Mouse (Mus musculus) limb, embryonic 15.5 days (tissue): Measurements from ENCODE around the gene Oas1f. TPM values are rescaled to one million over a fixed set of nuclear protein-coding genes. Genes with fewer than 3 reads are reported as not detected.
"Not testable (repeated sequence)": the region's sequence is repeated elsewhere in the genome, so short reads cannot be mapped to it uniquely, and the experiment has no call there.

Experiments used
- ATAC-seq: fragments of 200-750 bp; cut with Nextera tagmentation; 2 replicates; pipeline ENCODE4 v1.8.0; 2017; ENCODE audit warnings: low read depth, moderate TSS enrichment; ENCODE audit not compliant: insufficient number of reproducible peaks, low FRiP score, low TSS enrichment
- H3K27ac ChIP-seq: fragments of 300-500 bp; sonication (generic); 2 replicates; pipeline ENCODE4 v1.5.1; 2015; ENCODE audit warnings: moderate library complexity, mild to moderate bottlenecking, inconsistent platforms
- H3K27me3 ChIP-seq: fragments of 300-500 bp; sonication (generic); 2 replicates; pipeline ENCODE4 v1.6.1; 2015; ENCODE audit warnings: inconsistent platforms
- H3K36me3 ChIP-seq: fragments of 300-500 bp; sonication (generic); 2 replicates; pipeline ENCODE4 v1.6.1; 2015; ENCODE audit warnings: inconsistent platforms
- H3K4me1 ChIP-seq: fragments of 300-500 bp; sonication (generic); 2 replicates; pipeline ENCODE4 v1.6.1; 2015; ENCODE audit warnings: inconsistent platforms
- H3K4me2 ChIP-seq: fragments of 300-500 bp; sonication (generic); 2 replicates; pipeline ENCODE4 v1.6.1; 2015; ENCODE audit warnings: mild to moderate bottlenecking, inconsistent platforms
- H3K4me3 ChIP-seq: fragments of 300-500 bp; sonication (generic); 2 replicates; pipeline ENCODE4 v1.5.1; 2015; ENCODE audit warnings: mild to moderate bottlenecking, inconsistent platforms
- H3K9ac ChIP-seq: fragments of 300-500 bp; sonication (generic); 2 replicates; pipeline ENCODE4 v1.6.1; 2015; ENCODE audit warnings: inconsistent platforms
- H3K9me3 ChIP-seq: fragments of 300-500 bp; sonication (generic); 2 replicates; pipeline ENCODE4 v1.6.1; 2016; ENCODE audit warnings: inconsistent platforms
- WGBS: fragments of 180-500 bp; shearing (Covaris S2); methylation state at CpG from one replicate; pipeline ENCODE4 v1.1.7; 2015; 5-methylcytosine and 5-hydroxymethylcytosine counted together
- polyA plus RNA-seq: library from polyadenylated mRNA; unstranded; fragments of >200 nt; fragmentation: Nextera tagmentation; extraction: Ambion mirVana; gene quantifications from 2 replicates; pipeline ENCODE4 v1.2.1, GENCODE M21; 2015

Gene Oas1f
- polyA plus RNA-seq: 0.42 and 1.0 TPM in 2 replicates

GRCm38 (mm10) chr5:120847067-120847466, at the start of gene Oas1f:
Gene Oas1f (plus strand): TSS chr5:120847367.
- no peak within 1 kb of the TSS for H3K4me3 ChIP-seq
- H3K36me3 ChIP-seq: no peaks in the 10 kb centered on the region
- no peak within 1 kb of the TSS for H3K27ac ChIP-seq
- peaks cover 11% of the 10 kb centered on the region for H3K4me1 ChIP-seq
- ATAC-seq: no peak
- no peak within 1 kb of the TSS for H3K9ac ChIP-seq
- no peak within 1 kb of the TSS for H3K4me2 ChIP-seq
- H3K27me3 ChIP-seq: no peaks in the 10 kb centered on the region
- no peaks in the 10 kb centered on the region for H3K9me3 ChIP-seq
- 60% methylated on average over 4 of the region's 4 CpGs for WGBS

- H3K9ac ChIP-seq, H3K9me3 ChIP-seq, H3K4me2 ChIP-seq, H3K27me3 ChIP-seq, H3K4me1 ChIP-seq, H3K4me3 ChIP-seq, ATAC-seq, H3K36me3 ChIP-seq, H3K27ac ChIP-seq: not testable (repeated sequence)
- WGBS: 70% methylated on average over 5 of the region's 5 CpGs
Observed at GRCm38 (mm10) chr5:120798147-120798546, 49.0 kb upstream of the Oas1f start.

DNA sequence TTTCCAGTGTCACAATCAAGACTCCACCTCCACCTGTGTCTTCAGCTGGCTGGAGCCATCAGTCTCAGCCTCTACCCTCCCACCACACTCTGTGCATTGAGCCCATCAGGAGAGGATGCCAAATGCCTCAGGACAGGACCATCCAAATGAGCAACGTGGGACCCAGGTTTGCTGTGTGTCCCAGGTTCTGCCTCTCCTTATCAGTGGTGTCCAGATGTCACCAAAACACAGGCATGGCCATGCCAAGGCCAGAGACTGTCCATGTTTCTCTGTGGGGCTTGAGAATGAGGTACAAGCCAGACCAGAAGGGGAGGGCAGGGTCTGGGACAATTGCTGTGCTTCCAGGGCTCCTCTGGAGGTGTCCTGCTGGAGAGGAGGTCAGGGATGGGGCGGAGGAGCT, 48.2 kb upstream of the Oas1f start:
- not testable (repeated sequence) for ATAC-seq, H3K9me3 ChIP-seq, H3K27ac ChIP-seq, H3K27me3 ChIP-seq, H3K36me3 ChIP-seq, H3K4me1 ChIP-seq, H3K9ac ChIP-seq, H3K4me3 ChIP-seq, H3K4me2 ChIP-seq
- 66% methylated on average over 2 of the region's 2 CpGs for WGBS

- no peak for ATAC-seq
- 72% methylated on average over 2 of the region's 2 CpGs for WGBS
- Histone ChIP-seq H3K4me2 (no peak overlapping the region), H3K9ac (no peak overlapping the region), H3K4me1 (no peaks in the 10 kb centered on the region), H3K27me3 (no peaks in the 10 kb centered on the region), H3K27ac (no peak overlapping the region), H3K36me3 (no peaks in the 10 kb centered on the region), H3K4me3 (no peak overlapping the region), H3K9me3 (no peaks in the 10 kb centered on the region)
Observed at GRCm38 (mm10) chr5:120803596-120803995, 43.6 kb upstream of the Oas1f start.

DNA sequence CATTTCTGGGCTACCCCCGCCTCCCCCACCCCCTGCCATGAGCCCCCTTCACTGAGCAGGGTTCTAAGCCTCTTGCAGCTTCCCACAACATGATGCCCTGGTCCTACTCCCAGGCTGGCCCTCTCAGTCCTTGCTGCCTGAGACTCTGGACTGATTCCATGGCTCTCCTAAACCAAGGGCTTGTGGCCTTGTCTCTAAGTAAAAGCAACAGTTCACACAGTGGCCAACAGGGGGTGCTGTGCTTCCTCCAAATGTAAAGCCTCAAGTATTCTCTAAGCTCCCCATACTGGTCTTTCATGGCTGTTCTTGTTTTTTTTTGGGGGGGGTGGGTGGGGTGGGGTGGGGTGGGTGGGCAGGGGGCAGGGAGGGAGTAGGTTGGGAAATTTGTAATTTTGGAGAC, 40.7 kb upstream of the Oas1f start:
- no peak for ATAC-seq
- Histone ChIP-seq H3K27me3 (no peaks in the 10 kb centered on the region), H3K4me2 (no peak overlapping the region), H3K36me3 (no peaks in the 10 kb centered on the region), H3K9ac (no peak overlapping the region), H3K4me1 (peaks cover 2% of the 10 kb centered on the region; the same call in 1 of the 2 replicates), H3K27ac (no peak overlapping the region), H3K4me3 (no peak overlapping the region), H3K9me3 (no peaks in the 10 kb centered on the region)
- WGBS: 85% methylated on average over 1 of the region's 1 CpGs

GRCm38 (mm10) chr5:120809171-120809570, 38.0 kb upstream of the Oas1f start:
- ATAC-seq: no peak

GRCm38 (mm10) chr5:120811951-120812819, 35.0 kb upstream of the Oas1f start, which contains the start of gene Oas1c:
Gene Oas1c (minus strand): TSS chr5:120812514.
- 6% methylated on average over 18 of the region's 18 CpGs for WGBS
- H3K4me1 ChIP-seq: peaks cover 16% of the 10 kb centered on the region
- H3K27me3 ChIP-seq: no peaks in the 10 kb centered on the region
- no peaks in the 10 kb centered on the region for H3K36me3 ChIP-seq
- peak within 1 kb of the TSS; percentile 37 for H3K4me3 ChIP-seq
- H3K27ac ChIP-seq: peak within 1 kb of the TSS; percentile 83
- no peaks in the 10 kb centered on the region for H3K9me3 ChIP-seq
- peak; percentile 79 for ATAC-seq
- peak within 1 kb of the TSS; percentile 59 for H3K4me2 ChIP-seq
- peak within 1 kb of the TSS; percentile 42; the same call in 1 of the 2 replicates for H3K9ac ChIP-seq

More at GRCm38 (mm10) chr5:120809171-120809570, 38.0 kb upstream of the Oas1f start:
- WGBS: 32% methylated on average over 6 of the region's 6 CpGs
- H3K4me1 ChIP-seq: peaks cover 16% of the 10 kb centered on the region
- no peak overlapping the region for H3K27ac ChIP-seq
- no peak overlapping the region for H3K4me2 ChIP-seq
- no peaks in the 10 kb centered on the region for H3K36me3 ChIP-seq
- H3K9ac ChIP-seq: no peak overlapping the region
- H3K27me3 ChIP-seq: no peaks in the 10 kb centered on the region
- H3K4me3 ChIP-seq: no peak overlapping the region
- no peaks in the 10 kb centered on the region for H3K9me3 ChIP-seq

DNA sequence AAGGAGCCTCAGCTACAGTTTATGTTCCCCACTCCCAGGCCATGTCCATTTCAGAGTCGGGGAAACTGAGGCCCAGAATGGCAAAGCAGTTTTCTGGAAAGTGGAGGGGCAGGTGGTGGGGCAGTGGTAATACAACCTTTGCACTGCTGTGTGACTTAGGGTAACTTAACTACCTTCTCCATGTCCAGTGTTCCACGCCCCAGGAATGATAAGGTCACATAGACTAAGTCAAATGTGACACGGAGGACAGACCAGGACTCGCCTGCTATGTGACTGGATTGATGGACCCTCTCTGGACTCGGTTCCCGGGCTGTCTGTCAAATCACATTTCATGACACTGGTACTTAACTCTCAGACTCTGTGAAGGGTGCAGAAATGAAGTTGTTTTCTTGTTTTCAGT, 34.1 kb upstream of the Oas1f start:
- Histone ChIP-seq H3K9me3 (no peaks in the 10 kb centered on the region), H3K4me3 (peak overlapping the region; percentile 37), H3K27ac (no peak overlapping the region), H3K36me3 (no peaks in the 10 kb centered on the region), H3K27me3 (no peaks in the 10 kb centered on the region), H3K9ac (peak overlapping the region; percentile 42; the same call in 1 of the 2 replicates), H3K4me1 (peaks cover 16% of the 10 kb centered on the region), H3K4me2 (peak overlapping the region; percentile 59)
- ATAC-seq: no peak
- 82% methylated on average over 6 of the region's 6 CpGs for WGBS

DNA sequence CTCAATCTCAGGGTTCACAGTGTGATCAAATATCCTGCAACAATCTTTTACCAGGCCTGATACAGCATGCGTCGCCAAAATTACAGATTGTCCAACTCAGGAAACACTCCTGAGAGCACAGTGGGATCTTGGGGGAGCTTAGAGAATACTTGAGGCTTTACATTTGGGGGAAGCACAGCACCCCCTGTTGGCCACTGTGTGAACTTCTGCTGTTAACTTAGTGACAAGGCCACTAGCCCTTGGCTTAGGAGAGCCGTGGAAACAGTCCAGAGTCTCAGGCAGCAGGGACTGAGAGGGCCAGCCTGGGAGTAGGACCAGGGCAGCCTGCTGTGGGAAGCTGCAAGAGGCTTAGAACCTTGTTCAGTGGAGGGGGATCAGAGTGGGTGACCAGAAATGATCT, 31.2 kb upstream of the Oas1f start:
- 69% methylated on average over 3 of the region's 3 CpGs for WGBS

DNA sequence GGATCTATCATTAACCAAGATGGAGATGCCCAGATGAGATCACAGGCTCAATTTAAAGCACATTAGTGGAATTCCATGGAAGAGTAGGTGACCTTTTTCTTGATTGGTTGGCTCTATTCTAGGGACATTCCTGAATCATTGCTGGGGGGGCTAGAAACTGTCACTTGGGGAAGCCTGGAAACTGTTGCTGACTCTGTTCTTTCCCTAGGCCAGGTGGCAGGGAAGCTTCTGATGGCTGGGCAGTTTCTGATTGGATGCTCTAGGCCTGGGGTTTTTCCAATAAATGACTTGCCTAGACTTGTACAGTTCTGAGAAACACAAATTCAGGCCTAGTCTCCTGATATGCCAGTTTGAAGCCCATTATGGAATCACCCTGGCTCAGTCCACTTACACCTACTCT, 28.2 kb upstream of the Oas1f start:
- Histone ChIP-seq H3K27me3 (no peaks in the 10 kb centered on the region), H3K4me2 (no peak overlapping the region), H3K9me3 (no peaks in the 10 kb centered on the region), H3K27ac (no peak overlapping the region), H3K36me3 (no peaks in the 10 kb centered on the region), H3K4me1 (no peaks in the 10 kb centered on the region), H3K4me3 (no peak overlapping the region), H3K9ac (no peak overlapping the region)
- no peak for ATAC-seq

More for the DNA sequence above, 31.2 kb upstream of the Oas1f start:
- no peaks in the 10 kb centered on the region for H3K36me3 ChIP-seq
- ATAC-seq: no peak
- H3K4me1 ChIP-seq: peaks cover 16% of the 10 kb centered on the region
- no peak overlapping the region for H3K4me3 ChIP-seq
- H3K9me3 ChIP-seq: no peaks in the 10 kb centered on the region
- H3K27me3 ChIP-seq: no peaks in the 10 kb centered on the region
- H3K9ac ChIP-seq: no peak overlapping the region
- H3K27ac ChIP-seq: no peak overlapping the region
- H3K4me2 ChIP-seq: no peak overlapping the region

- H3K36me3 ChIP-seq: no peaks in the 10 kb centered on the region
- H3K27me3 ChIP-seq: peaks cover 13% of the 10 kb centered on the region; the same call in 1 of the 2 replicates
- no peak overlapping the region for H3K4me3 ChIP-seq
- no peak for ATAC-seq
- H3K4me1 ChIP-seq: no peaks in the 10 kb centered on the region
- H3K4me2 ChIP-seq: no peak overlapping the region
- H3K9me3 ChIP-seq: no peaks in the 10 kb centered on the region
- WGBS: 69% methylated on average over 4 of the region's 4 CpGs
- H3K9ac ChIP-seq: no peak overlapping the region
- H3K27ac ChIP-seq: no peak overlapping the region
Observed at GRCm38 (mm10) chr5:120831031-120831430, 16.1 kb upstream of the Oas1f start.
